Mouse (Mus musculus) fat pad, adult 2 months (tissue): ENCODE data around the gene Sik1.

Experiments
- DNase-seq: peaks from one replicate; pipeline ENCODE4 v3.0.0-alpha.2; 2011; ENCODE audit warnings: low read depth, low spot score; ENCODE audit errors: extremely low read depth

Gene Sik1

DNA sequence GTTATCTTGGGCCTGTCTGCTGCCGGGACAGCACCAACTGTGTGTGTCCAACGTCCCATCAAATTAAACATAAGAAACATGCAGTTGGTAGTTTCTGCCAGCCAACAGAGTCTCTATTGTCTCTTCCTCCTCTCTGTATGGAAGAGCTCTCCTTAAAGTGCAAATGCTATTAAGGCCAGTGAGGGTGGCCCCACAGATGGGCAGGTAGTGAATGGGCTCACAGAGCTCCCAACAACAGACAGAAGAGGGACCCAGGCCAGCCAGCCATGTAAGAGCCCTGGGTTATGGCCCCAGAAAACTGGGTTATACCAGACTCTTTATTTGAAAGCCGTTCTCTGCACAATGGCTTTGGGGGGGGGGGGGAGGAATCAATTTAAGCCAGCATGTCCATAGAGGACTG, 21.2 kb upstream of the Sik1 start:
- DNase-seq, result no peak

DNA sequence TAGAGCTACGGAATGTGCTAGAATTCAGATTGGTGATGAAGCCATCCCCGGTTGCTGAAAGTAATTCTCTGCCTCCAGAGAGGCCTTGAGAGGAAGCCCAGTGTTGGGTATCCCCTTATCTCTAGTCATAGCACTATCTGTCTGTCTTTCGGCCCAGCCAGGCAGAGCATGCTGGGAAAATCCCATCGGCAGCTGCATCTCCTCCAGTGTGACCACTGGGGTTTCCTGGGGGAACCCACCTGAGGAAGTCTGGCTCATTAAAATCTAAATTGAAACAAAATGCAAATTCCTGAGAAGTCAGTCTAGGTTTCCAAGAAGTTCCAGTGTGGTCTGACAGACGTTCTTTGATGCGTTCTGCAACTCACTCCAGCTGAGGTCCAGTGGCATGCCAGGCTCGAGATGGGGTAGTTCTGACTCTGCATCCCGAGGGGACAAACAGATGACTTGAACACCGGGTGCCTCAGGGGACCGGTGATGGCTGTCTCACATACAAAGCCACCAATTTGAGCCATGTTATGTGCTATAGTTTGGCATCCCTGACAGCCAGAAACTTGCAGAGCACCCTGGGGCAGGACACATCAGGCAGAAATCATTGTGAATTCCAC, 19.8 kb upstream of the Sik1 start:
- DNase-seq, result no peak

- DNase-seq, result no peak
These were observed 19.1 kb upstream of the Sik1 start for GRCm38 (mm10) chr17:31874691-31875090.

GRCm38 (mm10) chr17:31873973-31874372, 18.4 kb upstream of the Sik1 start:
- no peak for DNase-seq

DNA sequence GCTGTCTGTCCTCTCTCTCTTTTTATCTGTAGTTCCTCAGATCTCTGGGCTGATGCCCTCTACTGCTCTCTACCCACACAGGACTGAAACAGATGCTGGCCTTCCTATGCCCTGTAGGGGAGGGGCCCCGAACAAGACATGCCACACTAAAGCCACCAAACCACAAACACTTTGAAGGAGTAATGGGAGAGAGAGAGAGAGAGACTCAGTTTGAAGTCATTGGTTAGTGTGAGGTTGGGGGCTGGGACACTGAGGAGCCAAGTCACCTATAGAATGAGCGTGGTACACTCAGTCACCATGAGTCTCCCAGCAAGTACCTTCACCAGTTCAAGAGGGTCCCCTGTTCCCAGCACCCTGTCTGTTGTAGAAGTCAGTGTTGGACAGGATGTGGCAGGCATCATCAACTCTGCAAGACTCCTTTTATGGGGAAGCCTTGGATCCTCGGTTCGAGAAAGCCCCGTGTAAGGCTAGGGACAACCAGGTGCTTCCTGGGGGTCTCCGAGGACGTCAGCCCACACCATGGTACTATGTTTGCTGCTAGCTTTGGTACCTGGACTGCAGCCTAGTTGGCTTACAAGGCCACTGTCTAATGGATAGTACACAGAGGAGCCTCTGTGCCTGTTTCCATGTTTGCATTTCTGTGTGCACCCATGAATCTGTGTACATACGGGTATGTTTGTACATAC, 17.7 kb upstream of the Sik1 start:
- DNase-seq, result no peak

- DNase-seq, result no peak
These were observed 17.2 kb upstream of the Sik1 start for GRCm38 (mm10) chr17:31872826-31873165.

- DNase-seq, result no peak
These were observed 16.6 kb upstream of the Sik1 start for GRCm38 (mm10) chr17:31871968-31872825.

- DNase-seq, result no peak
These were observed 15.4 kb upstream of the Sik1 start for GRCm38 (mm10) chr17:31870931-31871421.

DNA sequence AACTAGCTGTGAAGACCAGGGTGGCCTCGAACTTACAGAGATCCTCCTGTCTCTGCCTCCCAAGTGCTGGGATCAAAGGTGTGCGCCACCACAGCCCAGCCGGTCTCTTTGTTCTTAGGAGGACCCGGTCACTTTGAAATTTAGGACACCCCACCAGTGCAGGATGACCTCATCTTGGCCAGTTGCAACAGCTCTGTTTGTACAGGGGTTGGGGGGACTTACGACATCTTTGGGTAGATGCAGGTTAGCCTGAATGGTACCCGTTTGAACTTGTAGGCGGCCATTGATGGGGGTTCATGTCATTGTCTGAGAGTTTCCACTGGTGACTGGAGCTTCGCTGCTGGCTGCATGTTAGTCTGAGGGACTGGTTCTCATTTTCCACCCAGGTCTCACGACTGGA, 14.8 kb upstream of the Sik1 start:
- DNase-seq, result no peak

DNA sequence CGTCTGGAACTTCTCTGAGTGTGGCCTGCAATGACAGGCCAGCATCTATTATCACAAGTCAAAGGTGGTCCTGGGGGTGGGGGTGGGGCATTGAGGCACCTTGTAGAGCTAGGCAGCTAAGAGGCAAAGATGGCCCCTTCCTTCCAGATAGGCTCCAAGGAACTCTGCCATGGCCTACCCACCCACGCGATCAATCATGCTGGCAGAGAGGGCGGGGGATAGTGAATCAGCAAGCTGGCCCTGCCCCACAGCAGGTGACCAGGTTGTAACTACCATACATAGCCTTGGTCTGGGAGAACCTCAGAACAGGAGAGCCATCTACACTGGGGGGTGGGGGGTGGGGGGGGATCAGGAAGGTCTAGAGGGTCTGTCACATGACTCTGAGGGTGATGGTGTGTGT, 12.5 kb upstream of the Sik1 start:
- DNase-seq, result no peak

GRCm38 (mm10) chr17:31867061-31867460, 11.5 kb upstream of the Sik1 start:
- DNase-seq, result no peak

DNA sequence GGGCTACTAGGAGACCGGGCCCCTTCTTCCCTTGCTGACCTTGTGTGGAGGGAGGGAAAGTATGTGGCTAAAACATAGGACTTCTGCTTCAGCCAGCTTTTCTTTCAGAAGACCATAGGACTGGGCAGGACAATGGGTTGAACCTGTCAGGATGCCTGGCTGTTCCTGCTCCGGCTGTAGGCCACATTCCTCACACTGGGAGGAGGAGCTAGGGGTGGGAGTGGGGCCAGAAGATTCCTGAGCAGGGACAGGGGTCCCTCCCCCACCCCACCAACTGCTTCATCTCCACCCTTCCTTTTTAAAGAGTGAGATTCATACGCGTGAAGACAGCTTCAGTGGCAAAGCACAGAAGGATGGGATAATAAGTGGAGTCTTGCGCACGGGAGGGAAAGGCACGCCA, 10.0 kb upstream of the Sik1 start:
- no peak for DNase-seq

- DNase-seq, result no peak
These were observed 9.3 kb upstream of the Sik1 start for GRCm38 (mm10) chr17:31864666-31865450.

- DNase-seq, result no peak
These were observed 7.7 kb upstream of the Sik1 start for GRCm38 (mm10) chr17:31863151-31863815.

DNA sequence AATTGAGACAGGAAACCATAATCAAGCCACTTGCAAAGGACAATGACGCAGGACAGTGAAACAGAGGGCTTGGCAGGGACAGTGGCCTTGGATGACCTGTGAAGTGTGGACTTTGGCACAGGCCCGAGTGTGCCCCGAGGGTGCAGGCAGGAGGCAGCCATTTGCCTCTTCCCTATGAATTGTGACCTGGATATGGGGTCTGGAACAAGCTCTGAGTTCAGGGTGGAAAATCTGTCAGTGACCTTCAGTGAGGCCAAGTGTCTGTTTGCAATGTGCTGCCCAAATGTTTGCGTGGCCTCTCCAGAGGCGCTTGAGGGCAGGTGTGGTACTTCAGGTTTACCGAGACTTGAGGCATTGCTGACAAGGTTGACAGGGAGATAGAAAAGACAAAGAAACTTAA, 6.5 kb upstream of the Sik1 start:
- DNase-seq, result no peak

- DNase-seq, result no peak
These were observed 6.1 kb upstream of the Sik1 start for GRCm38 (mm10) chr17:31861661-31862060.

DNA sequence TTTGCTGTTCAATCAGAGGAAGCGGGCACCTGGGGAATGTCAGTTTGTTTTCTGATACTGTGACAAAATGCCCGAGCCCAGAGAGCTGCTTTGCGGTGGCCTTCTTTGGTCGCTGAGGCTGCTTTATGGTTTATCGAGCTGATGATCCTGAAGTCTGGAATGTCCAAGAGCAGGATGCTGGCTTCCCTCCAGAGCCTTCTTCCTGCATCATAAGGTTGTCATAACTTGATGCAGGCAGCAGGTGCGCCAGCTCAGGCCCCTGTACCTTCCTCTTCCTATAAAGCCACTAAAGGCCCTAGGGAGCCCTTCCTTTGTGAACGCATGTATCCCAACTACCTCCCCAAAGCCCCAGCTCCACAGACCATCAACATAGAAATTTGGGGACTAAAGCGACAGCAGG, 5.3 kb upstream of the Sik1 start:
- no peak for DNase-seq

DNA sequence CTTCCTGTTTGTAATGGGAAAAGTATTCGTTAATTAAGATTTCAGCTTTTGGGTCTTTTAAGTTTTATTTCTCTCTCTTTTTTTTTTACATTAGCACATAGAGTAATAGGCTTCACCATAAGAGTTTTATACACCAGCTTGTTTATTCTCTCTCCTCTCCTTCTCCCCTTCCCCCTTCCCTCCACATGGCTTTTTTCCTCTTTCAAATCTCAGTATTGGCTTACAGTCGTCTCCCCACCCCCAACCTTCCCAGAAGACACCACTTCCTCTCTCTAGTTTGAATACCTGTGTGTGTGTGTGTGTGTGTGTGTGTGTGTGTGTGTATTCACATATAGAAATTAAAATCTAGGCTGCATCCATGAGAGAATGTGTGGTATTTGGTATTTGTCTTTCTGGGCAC, 3.8 kb upstream of the Sik1 start:
- DNase-seq, result no peak

DNA sequence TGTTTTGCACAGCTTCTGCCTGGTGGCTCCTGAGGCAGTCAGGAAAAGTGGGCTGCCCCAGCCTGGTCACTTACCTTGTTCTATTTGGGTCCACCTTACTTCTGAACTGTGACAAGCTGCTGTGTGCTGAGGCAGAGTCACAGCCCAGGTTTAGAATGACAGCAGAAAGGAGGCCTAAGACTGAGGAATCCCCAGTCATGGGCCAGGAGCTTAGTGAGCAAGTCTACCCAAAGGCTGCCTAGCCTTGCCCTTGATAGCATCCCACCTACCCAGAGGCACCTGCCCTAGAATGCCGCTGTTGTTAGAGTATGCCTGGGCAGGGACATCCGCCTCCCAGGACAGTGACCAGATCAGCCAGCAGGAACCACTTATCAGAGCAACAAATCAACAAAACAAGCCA, 3.2 kb upstream of the Sik1 start:
- DNase-seq, result no peak

DNA sequence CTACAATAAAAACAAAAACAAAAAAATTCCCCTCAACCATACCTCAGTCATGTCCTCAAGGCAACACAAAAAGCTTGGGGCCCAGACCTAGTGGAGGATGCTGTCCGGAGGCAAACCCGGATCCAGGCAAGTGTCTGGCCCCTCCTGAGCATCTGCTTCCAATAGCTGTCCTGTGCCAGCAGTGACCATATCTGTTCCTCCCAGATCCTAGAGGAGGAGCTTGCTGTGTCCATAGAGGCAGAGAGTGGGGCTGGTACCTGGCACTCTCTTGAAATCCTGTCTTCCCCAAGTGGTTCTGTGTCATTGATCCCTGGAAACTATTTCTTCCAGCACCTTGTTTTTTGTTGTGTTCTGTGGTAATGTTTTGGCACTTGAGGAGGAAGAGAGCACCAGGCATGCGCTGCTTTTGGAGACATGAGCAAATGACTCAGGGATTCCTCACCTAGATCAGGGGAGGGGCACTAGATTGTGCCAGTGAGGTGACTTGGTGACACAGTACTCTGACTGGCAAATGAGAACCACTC, 2.4 kb upstream of the Sik1 start:
- DNase-seq, result no peak

GRCm38 (mm10) chr17:31857251-31857650, 1.6 kb upstream of the Sik1 start:
- no peak for DNase-seq
